Mouse (Mus musculus): Measurements from ENCODE around the gene Zfp867. TPM values are rescaled to one million over a fixed set of nuclear protein-coding genes. Genes with fewer than 3 reads are reported as not detected.

The Zfp867 gene
- total RNA-seq, 2 experiments from 2014 or later: 3.7 to 3.8 TPM

GRCm38 (mm10) chr11:59460459-59460858 is 11.8 kb downstream of the Zfp867 start:
- DNase-seq: no peak

- DNase-seq: peak; percentile 74 to 76
Measured at GRCm38 (mm10) chr11:59458973-59459372, 13.3 kb downstream of the Zfp867 start.

- no peak for DNase-seq
Measured at GRCm38 (mm10) chr11:59456891-59457290, 15.4 kb downstream of the Zfp867 start.

- DNase-seq: peak; percentile 42 to 56
Measured at GRCm38 (mm10) chr11:59456346-59456745, 15.9 kb downstream of the Zfp867 start.

GRCm38 (mm10) chr11:59451086-59451485 is 21.2 kb downstream of the Zfp867 start, which contains the start of gene Snap47:
Gene Snap47 (minus strand): TSS chr11:59451186.
- DNase-seq: no peak

- DNase-seq: peak in 1 of 2 experiments; percentile 47
Measured at GRCm38 (mm10) chr11:59450230-59450771, 22.0 kb downstream of the Zfp867 start.

- peak; percentile 93 to 94 for DNase-seq
Measured at GRCm38 (mm10) chr11:59449741-59450229, 22.5 kb downstream of the Zfp867 start, which contains the start of gene Jmjd4. Gene Jmjd4 (plus strand): TSS chr11:59450045.

- no peak for DNase-seq
Measured at GRCm38 (mm10) chr11:59443102-59443501, 29.2 kb downstream of the Zfp867 start.

- no peak for DNase-seq
Measured at GRCm38 (mm10) chr11:59437954-59438353, 34.3 kb downstream of the Zfp867 start.

- DNase-seq: no peak
Measured at GRCm38 (mm10) chr11:59432261-59432660, 40.0 kb downstream of the Zfp867 start.

- no peak for DNase-seq
Measured at GRCm38 (mm10) chr11:59429959-59430358, 42.3 kb downstream of the Zfp867 start.

- DNase-seq: no peak
Measured at GRCm38 (mm10) chr11:59428057-59428660, 44.1 kb downstream of the Zfp867 start.

- peak in 1 of 2 experiments; percentile 37 for DNase-seq
Measured at GRCm38 (mm10) chr11:59425671-59426101, 46.6 kb downstream of the Zfp867 start.

- no peak for DNase-seq
Measured at GRCm38 (mm10) chr11:59423010-59423588, 49.2 kb downstream of the Zfp867 start.

GRCm38 (mm10) chr11:59421967-59422366 is 50.3 kb downstream of the Zfp867 start:
- no peak for DNase-seq

GRCm38 (mm10) chr11:59421436-59421835 is 50.8 kb downstream of the Zfp867 start:
- no peak for DNase-seq

GRCm38 (mm10) chr11:59418708-59419107 is 53.6 kb downstream of the Zfp867 start:
- no peak for DNase-seq

- peak in 1 of 2 experiments; percentile 29 for DNase-seq
Measured at GRCm38 (mm10) chr11:59412999-59413863, 59.0 kb downstream of the Zfp867 start.

- peak in 1 of 2 experiments; percentile 39 for DNase-seq
Measured at GRCm38 (mm10) chr11:59412058-59412457, 60.2 kb downstream of the Zfp867 start.

All from adrenal gland, postnatal 36 days (tissue).